ENCODE assay signal across 16 mouse cellular contexts in genomic region chr7:28838331-28838730, GRCm38 (mm10). TPM values are rescaled to one million over a fixed set of nuclear protein-coding genes. Genes with fewer than 3 reads are reported as not detected.
DNase-seq lines count a peak whose midpoint lies in the region; ATAC-seq lines count a peak whose summit lies in the region.
"Had no signal": no experiment of that assay in that cellular context is flagged by ENCODE, and none has a peak within 500 bp of the region (broad histone marks: within the 10 kb centered on the region; RNA-seq: fewer than 3 reads in every experiment).

No protein-coding gene starts in this region.

- no peak for ATAC-seq in erythroblast, adult 5-6 weeks (replicated peaks; ENCODE audit: low FRiP score, poor library complexity, severe bottlenecking)
- ATAC-seq: inflammation-experienced regulatory T-cells, adult 6 months; midbrain, embryonic 15.5 days had no signal

- WGBS in large intestine, adult 2 months, result 28% methylated on average over 9 of the region's 9 CpGs

- peak; percentile 32 for DNase-seq in left cerebral cortex, postnatal 4 days
- no peak for DNase-seq in left cerebral cortex, adult 11 months (ENCODE audit: low spot score)
- DNase-seq in urinary bladder, postnatal 14 days (ENCODE audit: low spot score), result peak; percentile 71
- DNase-seq in urinary bladder, postnatal 10 days (ENCODE audit: low spot score), result no peak
- peak; percentile 100 for DNase-seq in large intestine, adult 2 months (ENCODE audit: low read depth, low spot score)
- DNase-seq in yolk sac, embryonic 10.5 days (ENCODE audit: low spot score), result peak; percentile 32
- DNase-seq in frontal cortex, postnatal 10 days (ENCODE audit: low spot score in 2 of 2), result no peak
- DNase-seq: adrenal gland, postnatal 36 days; gastrocnemius, postnatal 36 days; right cerebral cortex, postnatal 25 days had no signal

- intact Hi-C loops in left cerebral cortex, postnatal 4 days (cut with DNase I), result loop anchor here (10.0 kb wide), 1 partner anchor 46 kb away; the partner anchor contains the start of gene Capn12

RNA-seq across cellular contexts. Expression of gene Lgals4, which starts 4.7 kb away (rescaled TPM):
- 1 to 10 TPM; 3.6 to 4.6 TPM for total RNA-seq in left cerebral cortex, postnatal 4 days (2021)
- polyA plus RNA-seq in large intestine, adult 2 months (2012; rRNA removed), result 4,043 and 4,779 TPM in 2 replicates
- 1.7 TPM in 1 of 2 replicates, not detected in the other for total RNA-seq in erythroblast, adult 5-6 weeks (2015; ENCODE audit: low replicate concordance)
- 2.4 TPM in 1 of 2 replicates, not detected in the other for total RNA-seq in erythroblast, adult 5-6 weeks (2017; ENCODE audit: low replicate concordance)

RNA-seq across cellular contexts. Expression of gene Ech1, which starts 13.3 kb away (rescaled TPM):
- 10 to 100 TPM; 45.3 to 45.9 TPM for total RNA-seq in left cerebral cortex, postnatal 4 days (2021)
- 244 and 306 TPM in 2 replicates for polyA plus RNA-seq in large intestine, adult 2 months (2012; rRNA removed)
- 36.6 and 59.0 TPM in 2 replicates for total RNA-seq in erythroblast, adult 5-6 weeks (2015; ENCODE audit: low replicate concordance)
- total RNA-seq in erythroblast, adult 5-6 weeks (2017; ENCODE audit: low replicate concordance), result 23.2 and 31.8 TPM in 2 replicates

RNA-seq across cellular contexts. Expression of gene Lgals7, which starts 25.3 kb away (rescaled TPM):
- total RNA-seq in left cerebral cortex, postnatal 4 days (2021), result 1 to 10 TPM; 2.3 to 3.7 TPM
- polyA plus RNA-seq in large intestine, adult 2 months (2012; rRNA removed), result 0.59 and 1.9 TPM in 2 replicates
- not detected in 2 replicates for total RNA-seq in erythroblast, adult 5-6 weeks (2015; ENCODE audit: low replicate concordance)
- not detected in 2 replicates for total RNA-seq in erythroblast, adult 5-6 weeks (2017; ENCODE audit: low replicate concordance)
- total RNA-seq: gastrocnemius, postnatal 36 days; hematopoietic stem cell, adult 5-6 weeks; layer of hippocampus, postnatal 14 days had no signal
- polyA plus RNA-seq: macrophage had no signal

RNA-seq across cellular contexts. Expression of gene Hnrnpl, which starts 30.0 kb away (rescaled TPM):
- total RNA-seq in left cerebral cortex, postnatal 4 days (2021), result 100 to 1,000 TPM; 572 to 576 TPM
- polyA plus RNA-seq in large intestine, adult 2 months (2012; rRNA removed), result 273 and 275 TPM in 2 replicates
- 98.6 and 172 TPM in 2 replicates for total RNA-seq in erythroblast, adult 5-6 weeks (2015; ENCODE audit: low replicate concordance)
- 98.1 and 140 TPM in 2 replicates for total RNA-seq in erythroblast, adult 5-6 weeks (2017; ENCODE audit: low replicate concordance)

RNA-seq across cellular contexts. Expression of gene Capn12, which starts 42.9 kb away (rescaled TPM):
- total RNA-seq in left cerebral cortex, postnatal 4 days (2021), result under 1 TPM; 0.18 to 0.52 TPM
- 0.14 and 0.22 TPM in 2 replicates for polyA plus RNA-seq in large intestine, adult 2 months (2012; rRNA removed)
- total RNA-seq in erythroblast, adult 5-6 weeks (2015; ENCODE audit: low replicate concordance), result not detected in 2 replicates
- total RNA-seq in erythroblast, adult 5-6 weeks (2017; ENCODE audit: low replicate concordance), result 0.26 and 0.42 TPM in 2 replicates
- total RNA-seq: hematopoietic stem cell, adult 5-6 weeks had no signal

Comparison
In these comparisons a context has a peak if more than half of its experiments do, and no peak if none do; other contexts are left out.
1. DNase-seq: peak in left cerebral cortex, postnatal 4 days (single experiment), urinary bladder, postnatal 14 days (single experiment), large intestine, adult 2 months (single experiment) and yolk sac, embryonic 10.5 days (single experiment); none in left cerebral cortex, adult 11 months (single experiment), urinary bladder, postnatal 10 days (single experiment) and frontal cortex, postnatal 10 days (0 of 2).